Mouse (Mus musculus) embryonic facial prominence, embryonic 13.5 days (tissue): Measurements from ENCODE around the gene Tagap. TPM values are rescaled to one million over a fixed set of nuclear protein-coding genes. Genes with fewer than 3 reads are reported as not detected.

Source experiments
- ATAC-seq: fragments of 200-750 bp; cut with Nextera tagmentation; 2 replicates; pipeline ENCODE4 v1.8.0; 2017; ENCODE audit warnings: low read depth; ENCODE audit not compliant: insufficient number of reproducible peaks, insufficient read depth, low FRiP score, low TSS enrichment
- H3K27ac ChIP-seq: fragments of 300-500 bp; sonication (generic); 2 replicates; pipeline ENCODE4 v1.5.1; 2015; ENCODE audit warnings: moderate library complexity, mild to moderate bottlenecking, inconsistent platforms
- H3K27me3 ChIP-seq: fragments of 300-500 bp; sonication (generic); 2 replicates; pipeline ENCODE4 v1.6.1; 2015; ENCODE audit warnings: mild to moderate bottlenecking, inconsistent platforms
- H3K36me3 ChIP-seq: fragments of 300-500 bp; sonication (generic); 2 replicates; pipeline ENCODE4 v1.6.1; 2015; ENCODE audit warnings: mild to moderate bottlenecking, inconsistent platforms
- H3K4me1 ChIP-seq: fragments of 300-500 bp; sonication (generic); 2 replicates; pipeline ENCODE4 v1.6.1; 2015; ENCODE audit warnings: inconsistent platforms
- H3K4me2 ChIP-seq: fragments of 300-500 bp; sonication (generic); 2 replicates; pipeline ENCODE4 v1.6.1; 2015; ENCODE audit warnings: moderate library complexity, mild to moderate bottlenecking, inconsistent platforms
- H3K4me3 ChIP-seq: fragments of 300-500 bp; sonication (generic); 2 replicates; pipeline ENCODE4 v1.5.1; 2015; ENCODE audit warnings: mild to moderate bottlenecking, inconsistent platforms
- H3K9ac ChIP-seq: fragments of 300-500 bp; sonication (generic); 2 replicates; pipeline ENCODE4 v1.6.1; 2015; ENCODE audit warnings: mild to moderate bottlenecking, inconsistent platforms
- H3K9me3 ChIP-seq: fragments of 300-500 bp; sonication (generic); 2 replicates; pipeline ENCODE4 v1.6.1; 2016; ENCODE audit warnings: inconsistent platforms
- WGBS: fragments of 180-500 bp; shearing (Covaris S2); methylation state at CpG from one replicate; pipeline ENCODE4 v1.1.7; 2015; ENCODE audit warnings: mixed read lengths; 5-methylcytosine and 5-hydroxymethylcytosine counted together
- polyA plus RNA-seq: library from polyadenylated mRNA; unstranded; fragments of >200 nt; fragmentation: Nextera tagmentation; extraction: Ambion mirVana; gene quantifications from 2 replicates; pipeline ENCODE4 v1.2.1, GENCODE M21; 2015

The Tagap gene
- polyA plus RNA-seq, 1 experiment from 2014 or later: 0.65 TPM

DNA sequence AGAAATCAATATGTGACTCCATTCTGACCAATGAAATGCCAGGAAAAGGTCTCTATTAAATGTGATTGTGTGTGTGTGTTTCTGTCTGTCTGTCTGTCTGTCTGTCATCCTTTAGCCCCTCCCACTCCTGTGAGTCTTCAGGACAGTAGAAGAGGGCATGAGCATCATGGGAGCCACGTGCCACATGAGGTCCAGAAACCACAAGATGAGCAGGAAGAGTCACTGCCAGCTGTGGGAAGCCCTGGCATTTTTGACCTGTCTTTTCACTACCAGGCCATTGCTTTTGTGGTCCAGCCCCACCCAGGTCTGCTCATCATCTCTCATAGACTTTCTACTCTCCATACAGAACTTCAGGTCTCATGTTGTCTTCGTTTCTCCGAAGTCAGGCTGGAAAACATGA lies 31.7 kb upstream of the Tagap start:
- no peak for ATAC-seq
- H3K9ac ChIP-seq: no peak overlapping the region
- no peaks in the 10 kb centered on the region for H3K4me1 ChIP-seq
- H3K27me3 ChIP-seq: no peaks in the 10 kb centered on the region
- H3K36me3 ChIP-seq: no peaks in the 10 kb centered on the region
- H3K4me2 ChIP-seq: no peak overlapping the region
- WGBS: 82% methylated on average over 3 of the region's 3 CpGs
- H3K27ac ChIP-seq: no peak overlapping the region
- no peak overlapping the region for H3K4me3 ChIP-seq
- H3K9me3 ChIP-seq: no peaks in the 10 kb centered on the region

DNA sequence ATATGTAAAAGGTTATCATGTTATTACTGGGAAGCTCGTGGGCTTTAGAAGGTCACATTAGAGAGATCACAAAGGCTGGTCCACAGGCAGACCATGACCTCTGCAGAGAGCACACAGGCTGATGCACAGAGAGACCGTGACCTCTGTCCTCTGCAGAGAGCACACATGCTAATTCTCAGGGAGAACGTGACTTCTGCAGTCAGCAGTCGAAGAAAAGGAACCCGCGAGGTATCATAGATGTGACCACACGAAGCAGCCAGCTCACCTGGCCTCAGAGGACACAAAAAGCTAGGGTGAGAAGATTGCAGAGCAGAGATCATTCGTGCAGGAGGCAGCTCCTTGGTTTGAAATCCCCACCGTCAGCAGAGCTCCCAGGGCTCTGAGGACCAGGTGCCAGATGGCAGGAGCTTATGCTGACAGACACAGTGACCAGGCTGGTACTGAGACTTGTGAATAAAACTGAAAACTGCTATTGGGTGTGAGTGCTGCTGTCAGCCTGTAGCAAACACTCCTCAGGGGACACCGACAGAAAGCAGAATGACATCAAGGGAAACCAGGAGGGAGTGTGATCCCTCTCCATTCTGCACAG lies 29.7 kb upstream of the Tagap start:
- WGBS: 66% methylated on average over 10 of the region's 10 CpGs
- no peak overlapping the region for H3K27ac ChIP-seq

DNA sequence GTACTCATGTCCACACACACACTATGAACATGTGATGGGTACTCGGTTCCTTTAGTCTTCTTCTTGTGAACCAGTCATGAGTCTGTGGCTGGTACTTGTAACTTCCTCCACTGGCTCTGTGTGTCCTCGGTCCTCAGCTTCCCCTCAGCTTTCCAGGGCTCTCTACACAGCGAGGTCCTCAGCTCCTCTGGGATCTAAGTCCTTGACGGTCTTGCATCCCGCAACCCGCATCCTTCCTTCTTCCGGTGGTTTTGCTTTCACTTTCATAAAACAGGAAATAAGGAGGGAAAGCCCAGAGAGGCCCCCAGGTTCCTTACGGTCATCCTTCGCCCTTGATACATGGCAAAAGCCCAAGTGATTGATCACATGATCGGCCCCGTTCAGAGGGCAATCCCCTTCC lies 28.7 kb upstream of the Tagap start:
- ATAC-seq: no peak
- WGBS: 82% methylated on average over 11 of the region's 11 CpGs
- H3K4me1 ChIP-seq: no peaks in the 10 kb centered on the region

More for the DNA sequence above, 29.7 kb upstream of the Tagap start:
- no peaks in the 10 kb centered on the region for H3K9me3 ChIP-seq
- no peaks in the 10 kb centered on the region for H3K27me3 ChIP-seq
- H3K36me3 ChIP-seq: no peaks in the 10 kb centered on the region
- no peak overlapping the region for H3K4me3 ChIP-seq
- no peak overlapping the region for H3K9ac ChIP-seq
- no peak for ATAC-seq
- H3K4me2 ChIP-seq: no peak overlapping the region
- no peaks in the 10 kb centered on the region for H3K4me1 ChIP-seq

DNA sequence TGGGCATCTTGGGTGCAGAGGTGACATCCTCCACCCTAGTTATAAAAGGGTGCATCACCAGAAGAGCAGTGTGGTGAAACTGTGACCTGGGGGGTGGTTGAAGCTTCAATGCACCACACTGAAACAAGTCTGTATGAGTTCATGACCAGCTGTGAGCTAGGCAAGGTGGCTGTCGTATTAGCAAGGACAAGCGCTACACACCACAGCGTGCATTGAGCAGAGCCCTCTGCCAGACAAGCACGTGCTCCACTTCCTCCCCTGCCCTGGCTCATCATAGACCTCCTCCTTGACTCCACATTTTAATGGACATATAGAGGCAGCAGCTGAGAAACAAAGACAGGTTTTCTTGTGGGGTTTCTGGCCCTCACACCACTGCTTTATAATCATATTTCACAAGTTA lies 28.0 kb upstream of the Tagap start:
- Histone ChIP-seq H3K27ac (no peak overlapping the region), H3K4me2 (no peak overlapping the region), H3K9me3 (no peaks in the 10 kb centered on the region), H3K36me3 (no peaks in the 10 kb centered on the region), H3K9ac (no peak overlapping the region), H3K4me3 (no peak overlapping the region), H3K4me1 (no peaks in the 10 kb centered on the region), H3K27me3 (no peaks in the 10 kb centered on the region)
- no peak for ATAC-seq
- 83% methylated on average over 4 of the region's 4 CpGs for WGBS

More for the DNA sequence above, 28.7 kb upstream of the Tagap start:
- Histone ChIP-seq H3K9ac (no peak overlapping the region), H3K36me3 (no peaks in the 10 kb centered on the region), H3K27ac (no peak overlapping the region), H3K4me2 (no peak overlapping the region), H3K9me3 (no peaks in the 10 kb centered on the region), H3K4me3 (no peak overlapping the region), H3K27me3 (no peaks in the 10 kb centered on the region)

DNA sequence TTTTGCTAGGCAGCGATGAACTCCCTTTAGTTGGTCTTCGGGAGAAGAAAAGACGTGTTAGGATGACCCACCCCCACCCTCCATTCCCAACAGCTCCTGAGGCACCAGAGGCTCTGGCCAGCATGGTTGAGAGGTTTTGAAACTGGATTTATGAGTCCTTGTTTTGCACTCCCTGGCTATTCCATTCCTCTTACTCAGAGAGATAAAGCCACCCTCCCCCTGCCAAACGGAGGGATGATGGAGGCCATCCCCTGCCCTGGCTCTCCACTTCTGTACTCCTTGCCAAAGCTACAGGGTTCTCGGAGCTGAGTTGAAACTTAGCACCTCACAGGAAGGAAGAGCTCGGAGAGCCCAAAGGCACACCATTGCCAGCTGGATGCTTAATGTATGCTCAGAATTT lies 26.6 kb upstream of the Tagap start:
- Histone ChIP-seq H3K9me3 (no peaks in the 10 kb centered on the region), H3K9ac (no peak overlapping the region), H3K36me3 (no peaks in the 10 kb centered on the region), H3K27me3 (no peaks in the 10 kb centered on the region), H3K4me3 (no peak overlapping the region), H3K27ac (no peak overlapping the region), H3K4me2 (no peak overlapping the region), H3K4me1 (no peaks in the 10 kb centered on the region)
- ATAC-seq: no peak
- WGBS: 77% methylated on average over 6 of the region's 6 CpGs

DNA sequence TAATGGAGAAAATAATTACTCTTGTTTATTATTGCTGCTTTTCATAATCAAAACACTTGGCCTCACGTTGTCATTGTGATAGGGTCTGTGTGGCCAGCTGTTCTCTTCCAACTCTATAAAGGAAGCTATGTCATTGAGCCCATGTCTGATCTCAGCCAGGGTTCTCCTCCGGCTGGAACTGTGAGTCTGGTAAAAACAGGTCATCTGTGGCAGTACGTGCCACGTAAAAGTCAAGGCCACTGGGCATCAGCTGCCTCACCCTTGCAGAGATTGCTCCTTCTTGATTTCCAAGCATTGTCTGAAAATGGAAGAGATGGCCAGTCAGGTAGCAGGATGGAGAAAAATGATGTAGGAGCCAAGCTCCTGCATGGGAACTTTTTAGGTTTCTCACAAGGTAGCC lies 25.8 kb upstream of the Tagap start:
- WGBS: 79% methylated on average over 4 of the region's 4 CpGs
- Histone ChIP-seq H3K9ac (no peak overlapping the region), H3K27me3 (no peaks in the 10 kb centered on the region), H3K4me1 (no peaks in the 10 kb centered on the region), H3K27ac (no peak overlapping the region), H3K4me3 (no peak overlapping the region), H3K36me3 (no peaks in the 10 kb centered on the region), H3K4me2 (no peak overlapping the region), H3K9me3 (no peaks in the 10 kb centered on the region)
- no peak for ATAC-seq

DNA sequence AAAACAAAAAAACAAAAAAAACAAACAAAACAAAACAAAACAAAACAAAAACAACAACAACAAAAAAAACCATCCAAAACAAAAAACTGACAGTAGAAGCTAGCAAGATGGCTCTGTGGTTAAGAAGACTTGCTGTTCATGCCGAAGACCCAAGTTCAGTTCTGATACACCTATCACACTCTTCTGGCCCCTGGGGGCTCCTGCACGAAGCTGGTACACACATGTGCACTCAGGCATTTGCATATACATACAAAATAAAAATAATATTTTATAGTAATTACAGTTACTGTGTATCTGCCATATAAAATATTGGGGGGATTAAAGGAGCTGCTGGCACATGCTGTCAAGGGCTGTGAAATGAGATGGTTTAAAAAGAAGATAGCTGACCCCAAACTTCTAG lies 24.3 kb upstream of the Tagap start:
- no peaks in the 10 kb centered on the region for H3K4me1 ChIP-seq
- no peak overlapping the region for H3K9ac ChIP-seq
- H3K4me3 ChIP-seq: no peak overlapping the region
- ATAC-seq: no peak
- no peaks in the 10 kb centered on the region for H3K36me3 ChIP-seq
- 78% methylated on average over 2 of the region's 2 CpGs for WGBS
- H3K9me3 ChIP-seq: no peaks in the 10 kb centered on the region
- no peak overlapping the region for H3K27ac ChIP-seq
- no peak overlapping the region for H3K4me2 ChIP-seq
- no peaks in the 10 kb centered on the region for H3K27me3 ChIP-seq

DNA sequence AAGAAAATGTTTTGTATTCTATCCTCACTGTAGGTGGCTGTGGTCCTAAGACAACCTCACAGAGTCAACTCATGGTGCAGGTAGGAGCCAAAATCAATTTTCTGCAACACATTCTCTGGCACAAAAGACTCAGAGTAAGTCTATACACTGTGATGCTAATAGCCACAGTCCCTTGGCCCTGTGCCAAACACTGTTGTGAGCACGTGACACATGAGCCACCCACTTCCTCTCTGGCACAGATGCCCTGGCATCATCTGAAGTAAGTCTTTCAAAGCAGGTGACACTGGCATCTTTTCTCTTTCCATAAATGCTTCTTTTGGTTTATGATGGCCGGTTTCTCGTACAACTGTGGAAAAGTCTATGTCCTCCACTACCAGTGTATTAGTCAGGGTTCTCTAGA lies 23.4 kb upstream of the Tagap start:
- no peaks in the 10 kb centered on the region for H3K27me3 ChIP-seq
- H3K36me3 ChIP-seq: no peaks in the 10 kb centered on the region
- WGBS: 72% methylated on average over 3 of the region's 3 CpGs
- H3K9ac ChIP-seq: no peak overlapping the region
- no peak overlapping the region for H3K4me2 ChIP-seq
- no peaks in the 10 kb centered on the region for H3K9me3 ChIP-seq
- H3K4me3 ChIP-seq: no peak overlapping the region
- H3K4me1 ChIP-seq: no peaks in the 10 kb centered on the region
- ATAC-seq: no peak
- no peak overlapping the region for H3K27ac ChIP-seq

DNA sequence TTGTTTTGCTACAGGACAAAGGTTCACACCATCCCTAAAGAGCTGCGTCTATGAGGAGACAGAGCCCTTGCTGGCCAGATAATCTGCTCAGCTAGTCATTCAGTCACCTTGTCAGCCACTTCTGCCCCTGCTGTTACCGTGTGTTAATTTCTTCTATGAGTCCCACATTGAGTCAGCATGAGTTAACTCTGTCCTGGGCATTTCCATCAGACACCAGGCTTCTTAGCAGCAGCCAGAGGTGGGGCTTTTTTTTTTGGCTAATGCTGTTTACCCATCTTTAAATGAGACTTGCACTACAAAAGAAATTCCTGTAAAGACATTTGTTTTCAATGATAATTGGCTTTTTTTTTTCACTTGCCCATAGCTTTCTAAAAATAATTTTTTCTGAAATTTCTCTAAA lies 20.8 kb upstream of the Tagap start:
- ATAC-seq: no peak
- 45% methylated on average over 2 of the region's 2 CpGs for WGBS
- no peaks in the 10 kb centered on the region for H3K4me1 ChIP-seq
- no peaks in the 10 kb centered on the region for H3K36me3 ChIP-seq
- H3K4me3 ChIP-seq: no peak overlapping the region
- no peak overlapping the region for H3K9ac ChIP-seq
- H3K27ac ChIP-seq: no peak overlapping the region
- no peak overlapping the region for H3K4me2 ChIP-seq
- no peaks in the 10 kb centered on the region for H3K27me3 ChIP-seq
- no peaks in the 10 kb centered on the region for H3K9me3 ChIP-seq

DNA sequence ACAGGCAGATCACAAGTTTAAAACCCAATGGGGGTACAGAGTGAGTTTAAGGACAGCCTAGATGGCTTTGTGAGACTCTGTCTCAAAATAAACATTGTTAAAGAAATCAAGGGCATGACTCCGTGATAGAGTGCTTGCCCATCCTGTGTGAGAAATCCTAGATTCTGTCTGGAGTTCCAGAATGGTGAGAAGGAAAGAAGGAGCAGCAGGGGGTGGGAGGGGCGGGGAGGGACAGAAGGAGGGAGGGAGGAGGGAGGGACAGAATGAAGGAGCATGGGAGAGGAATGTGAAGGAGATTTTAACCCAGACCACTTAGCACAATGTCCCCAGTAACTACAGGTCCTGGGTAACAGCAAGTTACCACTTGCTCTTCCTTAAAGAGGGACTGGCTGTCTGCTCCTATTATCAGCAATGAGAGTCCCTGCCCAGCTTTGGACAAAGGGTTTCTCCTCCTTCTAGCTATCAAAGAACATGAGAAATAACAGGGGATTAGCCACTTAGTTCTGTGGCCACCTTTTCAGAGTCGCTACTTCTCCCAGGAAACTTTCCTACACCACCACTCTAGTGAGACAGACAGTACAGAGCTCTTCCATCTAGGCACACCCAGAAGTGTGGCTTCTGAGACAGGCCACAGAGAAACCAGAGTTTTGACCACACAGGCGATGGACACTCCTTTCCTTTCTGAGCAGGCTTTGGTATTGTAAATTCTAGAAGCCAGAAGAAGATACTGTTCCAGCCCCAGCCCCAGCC lies 19.7 kb upstream of the Tagap start:
- Histone ChIP-seq H3K4me2 (no peak overlapping the region), H3K9ac (no peak overlapping the region), H3K36me3 (no peaks in the 10 kb centered on the region), H3K27ac (no peak overlapping the region), H3K9me3 (peaks cover 2% of the 10 kb centered on the region; the same call in 1 of the 2 replicates), H3K4me1 (no peaks in the 10 kb centered on the region), H3K4me3 (no peak overlapping the region), H3K27me3 (0 out of 2 replicates have a peak, but pooled peaks cover 1% of the 10 kb centered on the region)
- WGBS: 38% methylated on average over 4 of the region's 4 CpGs
- no peak for ATAC-seq

DNA sequence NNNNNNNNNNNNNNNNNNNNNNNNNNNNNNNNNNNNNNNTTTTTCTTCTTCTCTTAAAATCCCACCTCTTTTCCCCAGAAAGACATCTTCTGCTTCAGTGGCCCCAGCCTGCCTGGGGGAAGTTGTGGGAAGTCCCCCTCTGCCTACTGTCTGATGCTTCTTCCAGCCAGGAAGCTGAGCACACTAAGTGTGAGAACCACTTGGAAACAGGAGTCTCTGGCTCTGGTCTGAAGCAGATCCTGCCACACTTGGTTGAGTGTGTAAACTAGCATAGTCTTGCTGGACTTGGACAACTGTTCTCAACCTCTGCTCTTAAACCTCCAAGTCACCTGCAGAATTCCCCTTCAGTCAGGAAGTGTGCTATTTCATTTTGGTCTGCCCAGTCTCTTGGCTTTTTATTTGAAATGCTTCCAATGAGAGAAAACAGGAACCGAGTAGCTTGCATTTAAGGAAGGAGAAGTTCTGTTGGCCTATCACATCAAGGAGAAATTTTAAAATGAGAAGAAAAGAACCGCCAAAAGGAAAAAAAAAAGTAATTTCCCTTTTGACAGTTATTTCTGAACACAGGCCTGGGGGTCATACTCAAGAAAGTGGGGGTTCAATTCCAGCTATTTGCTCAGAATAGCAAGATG lies 11.1 kb upstream of the Tagap start:
- 76% methylated on average over 2 of the region's 2 CpGs for WGBS
- Histone ChIP-seq H3K4me2 (no peak overlapping the region), H3K27ac (no peak overlapping the region), H3K4me1 (no peaks in the 10 kb centered on the region), H3K27me3 (0 out of 2 replicates have a peak, but pooled peaks cover 3% of the 10 kb centered on the region), H3K9ac (no peak overlapping the region), H3K4me3 (no peak overlapping the region), H3K36me3 (no peaks in the 10 kb centered on the region), H3K9me3 (peaks cover 3% of the 10 kb centered on the region; the same call in 1 of the 2 replicates)
- no peak for ATAC-seq

DNA sequence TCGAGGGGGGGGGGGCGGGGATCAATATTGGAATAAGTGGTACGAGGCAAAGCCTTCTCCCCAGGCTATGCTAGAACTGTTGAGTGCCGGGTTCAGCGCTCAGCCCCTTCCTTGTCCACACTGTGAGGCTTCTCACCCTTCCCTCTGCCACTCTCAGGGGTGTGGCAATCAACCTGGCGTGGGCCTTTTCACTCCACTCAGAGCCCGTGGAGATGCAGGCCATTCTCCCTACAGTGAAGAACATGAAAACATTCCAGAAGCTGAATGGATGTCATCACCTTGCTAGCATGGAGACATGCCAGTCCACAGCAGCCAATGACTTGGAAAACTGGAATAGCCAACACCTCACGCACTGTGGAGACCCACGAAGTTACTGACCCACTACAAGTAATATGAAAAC lies 10.0 kb upstream of the Tagap start:
- no peak overlapping the region for H3K4me3 ChIP-seq
- no peak overlapping the region for H3K27ac ChIP-seq
- no peaks in the 10 kb centered on the region for H3K36me3 ChIP-seq
- ATAC-seq: no peak
- 85% methylated on average over 9 of the region's 9 CpGs for WGBS
- H3K4me1 ChIP-seq: no peaks in the 10 kb centered on the region
- H3K9me3 ChIP-seq: peaks cover 3% of the 10 kb centered on the region; the same call in 1 of the 2 replicates
- H3K4me2 ChIP-seq: no peak overlapping the region
- 0 out of 2 replicates have a peak, but pooled peaks cover 3% of the 10 kb centered on the region for H3K27me3 ChIP-seq
- H3K9ac ChIP-seq: no peak overlapping the region
